Mouse (Mus musculus): ENCODE measurements around the gene Gja5.
"Not testable (repeated sequence)": the region's sequence is repeated elsewhere in the genome, so short reads cannot be mapped to it uniquely, and the experiment has no call there.

The Gja5 gene

GRCm38 (mm10) chr3:97037119-97037518, 132.6 kb downstream of the Gja5 start:
- DNase-seq (ENCODE audit: low spot score) = no peak

- no peak for DNase-seq (ENCODE audit: low spot score)
Measured at GRCm38 (mm10) chr3:97039721-97040120, 135.2 kb downstream of the Gja5 start.

GRCm38 (mm10) chr3:97044188-97044587, 139.7 kb downstream of the Gja5 start:
- DNase-seq (ENCODE audit: low spot score) = no peak

GRCm38 (mm10) chr3:97047757-97048156, 143.3 kb downstream of the Gja5 start:
- no peak for DNase-seq (ENCODE audit: low spot score)

GRCm38 (mm10) chr3:97048360-97048759, 143.9 kb downstream of the Gja5 start:
- DNase-seq (ENCODE audit: low spot score) = no peak

- no peak for DNase-seq (ENCODE audit: low spot score)
Measured at GRCm38 (mm10) chr3:97051264-97051744, 146.8 kb downstream of the Gja5 start.

GRCm38 (mm10) chr3:97052069-97052799, 147.7 kb downstream of the Gja5 start:
- no peak for DNase-seq (ENCODE audit: low spot score)

- DNase-seq (ENCODE audit: low spot score) = no peak
Measured at GRCm38 (mm10) chr3:97058704-97059103, 154.2 kb downstream of the Gja5 start.

- DNase-seq (ENCODE audit: low spot score) = no peak
Measured at GRCm38 (mm10) chr3:97060119-97060518, 155.6 kb downstream of the Gja5 start.

- no peak for DNase-seq (ENCODE audit: low spot score)
Measured at GRCm38 (mm10) chr3:97062814-97063213, 158.3 kb downstream of the Gja5 start.

- no peak for DNase-seq (ENCODE audit: low spot score)
Measured at GRCm38 (mm10) chr3:97064046-97064445, 159.6 kb downstream of the Gja5 start.

- DNase-seq (ENCODE audit: low spot score) = not testable (repeated sequence)
Measured at GRCm38 (mm10) chr3:97069589-97069988, 165.1 kb downstream of the Gja5 start.

GRCm38 (mm10) chr3:97071916-97072315, 167.4 kb downstream of the Gja5 start:
- DNase-seq (ENCODE audit: low spot score) = not testable (repeated sequence)

- DNase-seq (ENCODE audit: low spot score) = not testable (repeated sequence)
Measured at GRCm38 (mm10) chr3:97072361-97072760, 167.9 kb downstream of the Gja5 start.

- DNase-seq (ENCODE audit: low spot score) = not testable (repeated sequence)
Measured at GRCm38 (mm10) chr3:97075744-97076350, 171.4 kb downstream of the Gja5 start.

- peak; percentile 11 for DNase-seq (ENCODE audit: low spot score)
Measured at GRCm38 (mm10) chr3:97076412-97076811, 171.9 kb downstream of the Gja5 start.

- DNase-seq (ENCODE audit: low spot score) = no peak
Measured at GRCm38 (mm10) chr3:97078436-97078835, 173.9 kb downstream of the Gja5 start.

GRCm38 (mm10) chr3:97082156-97082555, 177.7 kb downstream of the Gja5 start:
- DNase-seq (ENCODE audit: low spot score) = no peak

- no peak for DNase-seq (ENCODE audit: low spot score)
Measured at GRCm38 (mm10) chr3:97087326-97087725, 182.8 kb downstream of the Gja5 start.

GRCm38 (mm10) chr3:97088291-97088690, 183.8 kb downstream of the Gja5 start:
- not testable (repeated sequence) for DNase-seq (ENCODE audit: low spot score)

GRCm38 (mm10) chr3:97091971-97092370, 187.5 kb downstream of the Gja5 start:
- not testable (repeated sequence) for DNase-seq (ENCODE audit: low spot score)

- not testable (repeated sequence) for DNase-seq (ENCODE audit: low spot score)
Measured at GRCm38 (mm10) chr3:97096664-97097063, 192.2 kb downstream of the Gja5 start.
